Mouse (Mus musculus) heart, postnatal 0 days (tissue): ENCODE measurements around the gene Inafm2. TPM values are rescaled to one million over a fixed set of nuclear protein-coding genes. Genes with fewer than 3 reads are reported as not detected.

ENCODE experiments used
- ATAC-seq: fragments of 200-750 bp; cut with Nextera tagmentation; 2 replicates; pipeline ENCODE4 v1.8.0; 2017; ENCODE audit warnings: low read depth, moderate number of reproducible peaks, moderate library complexity; ENCODE audit not compliant: insufficient read depth
- DNase-seq: peaks from one replicate; pipeline ENCODE4 v3.0.0-alpha.2; 2016; ENCODE audit warnings: low spot score
- H3K27ac ChIP-seq: fragments of 300-500 bp; sonication (generic); 2 replicates; pipeline ENCODE4 v1.5.1; 2014; ENCODE audit warnings: low read depth, mild to moderate bottlenecking
- H3K27me3 ChIP-seq: fragments of 300-500 bp; sonication (generic); 2 replicates; pipeline ENCODE4 v1.6.1; 2014; ENCODE audit warnings: low read length, mixed read lengths; ENCODE audit not compliant: control insufficient read depth, insufficient read depth
- H3K36me3 ChIP-seq: fragments of 300-500 bp; sonication (generic); replicated peaks from 2 replicates; pipeline ENCODE4 v1.6.1; 2014; ENCODE audit warnings: low read length, mixed read lengths; ENCODE audit not compliant: control insufficient read depth, insufficient read depth
- H3K4me1 ChIP-seq: fragments of 300-500 bp; sonication (generic); 2 replicates; pipeline ENCODE4 v1.6.1; 2014; ENCODE audit warnings: antibody characterized with exemption; ENCODE audit not compliant: control insufficient read depth, insufficient read depth
- H3K4me2 ChIP-seq: fragments of 300-500 bp; sonication (generic); 2 replicates; pipeline ENCODE4 v1.6.1; 2014; ENCODE audit warnings: low read depth, mild to moderate bottlenecking, low read length, moderate library complexity
- H3K4me3 ChIP-seq: fragments of 300-500 bp; sonication (generic); 2 replicates; pipeline ENCODE4 v1.5.1; 2014; ENCODE audit warnings: low read depth, low read length
- H3K9ac ChIP-seq: fragments of 300-500 bp; sonication (generic); replicated peaks from 2 replicates; pipeline ENCODE4 v1.6.1; 2014; ENCODE audit warnings: low read depth, low read length, mixed read lengths
- H3K9me3 ChIP-seq: fragments of 300-500 bp; sonication (generic); replicated peaks from 2 replicates; pipeline ENCODE4 v1.6.1; 2016; ENCODE audit warnings: low read length; ENCODE audit not compliant: control insufficient read depth
- CTCF ChIP-seq: IDR thresholded peaks from 2 replicates; pipeline ENCODE4 v1.5.1; 2016; ENCODE audit warnings: antibody characterized with exemption, control low read depth, low read depth
- EP300 ChIP-seq: IDR thresholded peaks from 2 replicates; pipeline ENCODE4 v1.6.1; 2016; ENCODE audit warnings: antibody characterized with exemption, low read depth
- WGBS: fragments of 180-500 bp; shearing (Covaris S2); extraction: QIAGEN DNeasy Blood & Tissue Kit; methylation state at CpG from one replicate; pipeline ENCODE4 v1.1.7; 2014; 5-methylcytosine and 5-hydroxymethylcytosine counted together
- polyA plus RNA-seq: library from polyadenylated mRNA; unstranded; fragments of >200 nt; fragmentation: Nextera tagmentation; extraction: Ambion mirVana; gene quantifications from 2 replicates; pipeline ENCODE4 v1.2.1, GENCODE M21; 2015
- total RNA-seq: library from RNA; depleted of rRNA; stranded (reverse); fragments of >200 nt; gene quantifications from 2 replicates; pipeline ENCODE4 v1.2.3, GENCODE M21; 2014; ENCODE audit warnings: low replicate concordance

Gene Inafm2
- total and polyA plus RNA-seq, 2 experiments from 2014 or later, result 44.2 to 48.4 TPM

DNA sequence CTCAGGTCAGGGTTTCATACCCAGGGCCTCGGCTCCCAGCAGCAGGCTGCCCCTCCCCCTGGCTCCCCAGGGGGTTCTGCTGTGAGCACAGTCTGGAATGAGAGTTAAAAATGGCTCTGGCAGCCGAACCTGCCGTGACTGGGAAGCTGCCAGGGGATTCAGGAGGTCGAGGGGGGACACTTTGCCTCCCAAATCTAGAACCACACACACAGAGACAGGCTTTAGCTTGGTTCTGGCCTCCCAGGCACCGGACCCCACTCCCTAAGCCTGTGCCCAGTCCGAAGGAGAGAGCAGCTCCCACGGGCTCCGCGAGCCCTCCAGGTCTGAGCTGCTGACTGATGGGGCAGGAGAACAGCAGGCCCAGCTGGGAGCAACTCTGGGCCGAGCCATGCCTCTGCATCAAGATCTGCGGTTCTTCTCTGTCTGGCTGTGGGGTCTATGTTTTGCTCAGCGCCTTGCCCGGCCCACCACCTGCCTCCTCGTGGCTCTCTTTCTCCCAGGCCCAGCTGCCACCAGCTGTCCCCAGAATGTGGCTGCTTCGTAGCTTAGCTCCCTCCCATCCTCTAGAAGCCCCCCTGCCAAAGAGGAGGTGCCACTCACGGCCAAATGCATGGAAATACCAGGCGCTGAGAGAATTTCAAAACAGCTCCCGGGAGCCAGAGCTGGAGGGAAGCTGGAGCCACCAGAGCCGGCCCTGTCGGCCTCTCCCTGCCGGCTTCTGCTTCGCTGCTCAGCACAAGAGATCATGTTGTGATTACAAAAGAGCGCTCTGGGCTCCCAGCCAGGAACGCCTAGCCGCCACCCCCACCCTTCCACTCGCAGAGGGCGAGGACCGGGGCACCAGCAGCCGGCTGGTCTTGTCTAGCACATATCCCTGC lies 16.6 kb downstream of the Inafm2 start, which contains the start of gene Ccdc9b:
TSS of gene Ccdc9b (minus strand) at position 756 of the 878 bp plus-strand sequence.
- 5% methylated on average over 29 of the region's 29 CpGs for WGBS
- TF ChIP-seq EP300, result no peak
- TF ChIP-seq CTCF, result no peak
- DNase-seq, result peak; percentile 85
- Histone ChIP-seq H3K27ac (peak within 1 kb of the TSS; percentile 93), H3K27me3 (no peaks in the 10 kb centered on the region), H3K4me2 (peak within 1 kb of the TSS; percentile 58), H3K9ac (peak within 1 kb of the TSS; percentile 51), H3K4me1 (peaks cover 43% of the 10 kb centered on the region), H3K36me3 (peaks cover 19% of the 10 kb centered on the region), H3K9me3 (no peaks in the 10 kb centered on the region), H3K4me3 (peak within 1 kb of the TSS; percentile 37)
- peak; percentile 77 for ATAC-seq

GRCm38 (mm10) chr2:118762784-118763148 lies 17.2 kb downstream of the Inafm2 start:
- Histone ChIP-seq H3K4me1 (peaks cover 43% of the 10 kb centered on the region), H3K27ac (peak overlapping the region; percentile 93), H3K27me3 (no peaks in the 10 kb centered on the region), H3K9ac (0 out of 2 replicates have a peak overlapping the region, but pooled peaks have one; percentile 5), H3K4me2 (peak overlapping the region; percentile 58), H3K9me3 (no peaks in the 10 kb centered on the region), H3K36me3 (peaks cover 13% of the 10 kb centered on the region), H3K4me3 (peak overlapping the region; percentile 37)
- DNase-seq (no peak), ATAC-seq (peak; percentile 2; the same call in 1 of the 2 replicates)
- WGBS, result 10% methylated on average over 10 of the region's 10 CpGs
- TF ChIP-seq EP300 (no peak), CTCF (no peak)

DNA sequence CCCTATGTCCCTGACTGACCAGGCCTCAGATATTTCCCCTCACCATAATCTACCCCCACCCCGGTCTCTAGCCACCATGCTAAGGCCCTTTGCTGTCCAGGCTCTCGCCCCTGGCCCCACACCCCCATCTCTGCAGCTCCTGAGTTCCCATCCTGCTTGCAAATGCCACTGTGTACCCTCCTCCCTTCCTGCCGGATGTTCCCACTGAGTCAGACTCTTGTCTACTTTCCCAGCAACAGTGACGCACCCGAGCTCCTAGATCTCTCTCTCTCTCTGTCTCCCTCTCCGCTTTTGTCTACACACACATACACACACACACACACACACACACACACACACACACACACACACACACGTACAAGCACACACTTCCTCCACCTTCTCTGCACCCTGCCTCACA lies 17.9 kb downstream of the Inafm2 start:
- no peak for ATAC-seq
- Histone ChIP-seq H3K27ac (peak overlapping the region; percentile 93), H3K36me3 (peaks cover 6% of the 10 kb centered on the region; the same call in 1 of the 2 replicates), H3K4me1 (peaks cover 43% of the 10 kb centered on the region), H3K4me2 (no peak overlapping the region), H3K27me3 (no peaks in the 10 kb centered on the region), H3K9ac (0 out of 2 replicates have a peak overlapping the region, but pooled peaks have one; percentile 5), H3K4me3 (no peak overlapping the region), H3K9me3 (no peaks in the 10 kb centered on the region)
- no peak for TF ChIP-seq CTCF
- WGBS, result 61% methylated on average over 7 of the region's 7 CpGs
- no peak for DNase-seq

DNA sequence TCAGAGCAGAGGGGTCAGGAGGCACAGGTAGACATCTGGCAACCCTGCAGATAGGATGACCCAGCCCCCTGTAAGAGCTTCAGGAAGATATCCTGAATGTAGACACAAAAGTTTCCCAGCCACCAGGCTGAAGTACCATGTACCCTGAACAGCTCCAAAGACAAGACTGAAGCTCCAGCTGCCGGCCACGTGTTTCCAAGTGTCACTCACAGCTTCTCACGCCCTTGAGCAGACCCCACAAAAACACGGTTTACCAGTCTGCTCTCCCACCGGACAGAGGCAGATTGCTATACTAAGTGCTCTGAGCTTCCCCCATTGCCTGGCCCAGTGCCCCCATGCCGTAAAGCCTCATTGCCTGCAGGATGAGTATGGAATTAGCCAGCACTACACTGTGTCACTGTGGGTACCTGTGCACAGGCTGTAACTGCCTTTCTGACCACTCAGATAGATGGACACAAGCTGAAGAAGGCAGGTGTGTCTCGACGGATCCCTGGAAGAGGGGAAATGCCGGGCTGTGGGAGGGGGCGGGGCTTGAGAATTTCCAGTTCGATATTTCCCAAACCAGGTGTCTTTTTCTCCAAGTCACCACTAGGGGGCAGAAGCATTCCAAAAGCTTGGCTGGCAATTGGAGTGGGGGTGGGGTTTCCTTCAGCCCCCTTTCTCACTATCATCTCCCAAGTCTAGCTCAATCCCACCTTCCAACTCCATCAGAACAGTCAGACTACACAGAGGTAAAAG lies 18.7 kb downstream of the Inafm2 start:
- DNase-seq (no peak), ATAC-seq (no peak)
- Histone ChIP-seq H3K36me3 (no peaks in the 10 kb centered on the region), H3K9ac (no peak overlapping the region), H3K4me3 (no peak overlapping the region), H3K27me3 (no peaks in the 10 kb centered on the region), H3K27ac (peak overlapping the region; percentile 93; the same call in 1 of the 2 replicates), H3K4me1 (peaks cover 43% of the 10 kb centered on the region), H3K4me2 (no peak overlapping the region), H3K9me3 (no peaks in the 10 kb centered on the region)
- TF ChIP-seq EP300, result no peak
- peak; percentile 66 for TF ChIP-seq CTCF
- WGBS, result 27% methylated on average over 11 of the region's 11 CpGs

DNA sequence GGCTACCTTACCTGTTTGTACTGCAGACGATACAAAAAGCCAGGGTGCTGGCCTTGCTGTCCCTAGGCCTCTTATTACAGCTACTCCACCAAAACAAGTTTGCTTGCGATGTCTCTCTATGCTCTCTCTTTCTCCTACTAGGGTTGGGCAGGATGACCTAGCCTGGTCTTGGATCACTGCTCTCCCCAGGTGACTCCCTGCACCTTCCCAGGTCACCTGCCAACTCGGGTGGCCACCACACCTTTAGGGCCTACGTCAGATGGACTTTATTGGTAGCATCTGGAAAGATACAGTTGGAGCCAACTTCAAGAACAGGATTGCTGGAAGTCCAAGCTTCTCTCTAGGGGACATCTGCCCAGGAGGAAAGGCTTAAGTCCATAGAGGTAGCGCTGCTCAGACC lies 19.3 kb downstream of the Inafm2 start:
- 79% methylated on average over 5 of the region's 5 CpGs for WGBS
- no peak for DNase-seq
- Histone ChIP-seq H3K36me3 (no peaks in the 10 kb centered on the region), H3K27me3 (no peaks in the 10 kb centered on the region), H3K4me1 (peaks cover 43% of the 10 kb centered on the region), H3K4me3 (no peak overlapping the region), H3K9me3 (0 out of 2 replicates have a peak, but pooled peaks cover 3% of the 10 kb centered on the region), H3K27ac (no peak overlapping the region), H3K4me2 (no peak overlapping the region), H3K9ac (no peak overlapping the region)
- TF ChIP-seq EP300 (no peak), CTCF (no peak)
- ATAC-seq, result no peak
